Mouse (Mus musculus) heart, adult 2 months (tissue): ENCODE measurements around the gene Pxn. TPM values are rescaled to one million over a fixed set of nuclear protein-coding genes. Genes with fewer than 3 reads are reported as not detected.

Source experiments
- DNase-seq, 2 experiments: peaks; one replicate each; pipeline ENCODE4 v3.0.0; 2021
- H3K27ac ChIP-seq: fragments of 200-600 bp; 2 replicates; pipeline ENCODE4 v1.8.1; 2022
- H3K27me3 ChIP-seq: fragments of 200-500 bp; 2 replicates; pipeline ENCODE4 v1.6.1; 2012; ENCODE audit warnings: mild to moderate bottlenecking, low read length, inconsistent platforms, mixed read lengths; ENCODE audit not compliant: control insufficient read depth, insufficient read depth
- H3K36me3 ChIP-seq: fragments of 200-500 bp; 2 replicates; pipeline ENCODE4 v1.6.1; 2012; ENCODE audit warnings: low read length, inconsistent platforms; ENCODE audit not compliant: control insufficient read depth, insufficient read depth
- H3K4me1 ChIP-seq: fragments of 200-500 bp; 2 replicates; pipeline ENCODE4 v1.6.1; 2011; ENCODE audit warnings: low read length; ENCODE audit not compliant: control insufficient read depth, insufficient read depth
- H3K4me3 ChIP-seq: fragments of 200-600 bp; 2 replicates; pipeline ENCODE4 v1.8.1; 2022
- H3K79me2 ChIP-seq: fragments of 200-500 bp; replicated peaks from 2 replicates; pipeline ENCODE4 v1.6.1; 2012; ENCODE audit warnings: mild to moderate bottlenecking, inconsistent platforms, low read length, moderate library complexity, mixed read lengths; ENCODE audit not compliant: control insufficient read depth, insufficient read depth
- H3K9ac ChIP-seq: fragments of 200-500 bp; 2 replicates; pipeline ENCODE4 v1.6.1; 2012; ENCODE audit warnings: low read depth, mild to moderate bottlenecking, control low read depth, inconsistent platforms, low read length, mixed read lengths
- CTCF ChIP-seq: fragments of 200-600 bp; IDR thresholded peaks from 2 replicates; pipeline ENCODE4 v1.8.1; 2022; ENCODE audit warnings: antibody characterized with exemption, mild to moderate bottlenecking, moderate library complexity
- EP300 ChIP-seq: fragments of 200-500 bp; IDR thresholded peaks from 2 replicates; pipeline ENCODE4 v1.6.1; 2011; ENCODE audit warnings: low read depth, low read length, control low read depth; ENCODE audit not compliant: insufficient read depth
- POLR2A ChIP-seq: fragments of 200-500 bp; IDR thresholded peaks from 2 replicates; pipeline ENCODE4 v1.6.1; 2011; ENCODE audit warnings: mild to moderate bottlenecking, low read depth, low read length, control low read depth; ENCODE audit not compliant: insufficient read depth
- WGBS: fragments of 180-500 bp; shearing (Covaris S2); methylation state at CpG from one replicate; pipeline ENCODE4 v1.1.7; 2018; 5-methylcytosine and 5-hydroxymethylcytosine counted together
- intact Hi-C: fragments of 180-260 bp; cut with DNase I; formaldehyde crosslinking; loops from one replicate; pipeline ENCODE4 v1.15.1; 2025
- polyA plus RNA-seq: library from polyadenylated mRNA; depleted of rRNA; stranded (reverse); fragments of >200 nt; gene quantifications from 2 replicates; pipeline ENCODE4 v1.2.3, GENCODE M21; 2012
- total RNA-seq, 2 experiments: library from RNA; stranded (reverse); gene quantifications; 2 replicates each; pipeline ENCODE4 v1.2.3; 2021

The Pxn gene
- total and polyA plus RNA-seq, 3 experiments, result 35.9 to 51.9 (median 37.1) TPM

DNA sequence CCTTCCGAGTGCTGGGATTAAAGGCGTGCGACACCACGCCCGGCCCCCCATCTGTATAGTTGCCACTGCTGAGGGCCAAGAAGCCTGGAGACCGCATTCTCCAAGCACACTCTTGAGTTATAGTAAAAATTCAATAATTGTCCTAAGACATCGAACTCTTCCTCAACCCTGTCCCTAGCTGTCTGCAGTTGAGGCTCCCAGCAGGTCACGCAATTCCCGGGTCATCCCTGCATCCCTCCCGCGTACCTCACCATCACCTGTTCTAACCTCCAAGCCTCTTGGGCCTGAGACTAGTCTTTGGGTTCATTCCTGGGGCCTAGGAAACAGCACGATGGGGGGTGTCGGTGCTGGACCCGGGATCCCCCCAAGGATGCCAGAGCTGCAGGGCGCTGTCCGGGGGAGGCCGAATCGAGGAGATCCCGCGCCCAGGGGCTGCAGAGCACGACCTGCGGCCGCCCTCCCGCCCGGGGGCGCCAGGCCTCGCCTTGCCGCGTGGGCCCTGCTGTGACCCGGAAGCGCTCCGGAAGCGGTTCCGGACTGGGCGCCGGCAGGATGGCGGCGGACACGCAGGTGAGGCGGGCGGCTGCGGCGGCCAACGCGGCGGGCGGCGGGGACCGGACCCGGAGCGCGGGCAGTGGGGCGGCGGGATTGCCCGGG, 58.4 kb downstream of the Pxn start, which contains the start of gene Gcn1l1:
TSS of gene Gcn1l1 (plus strand) at position 518 of the 657 bp plus-strand sequence.
- intact Hi-C loops, result loop anchor here (5.0 kb wide), 1 partner anchor 67 kb away; the partner anchor contains the start of gene Rab35
- peak within 1 kb of the TSS; percentile 66 for H3K27ac ChIP-seq
- H3K4me3 ChIP-seq, result peak within 1 kb of the TSS; percentile 75
- WGBS, result 5% methylated on average over 55 of the region's 55 CpGs
- peak within 1 kb of the TSS; percentile 94 for H3K9ac ChIP-seq
- H3K27me3 ChIP-seq, result no peaks in the 10 kb centered on the region
- TF ChIP-seq EP300 (no peak), CTCF (peak; percentile 69), POLR2A (peak; percentile 43; the same call in 1 of the 2 replicates)
- peaks cover 9% of the 10 kb centered on the region; the same call in 1 of the 2 replicates for H3K36me3 ChIP-seq
- H3K4me1 ChIP-seq, result peaks cover 5% of the 10 kb centered on the region
- peaks cover 4% of the 10 kb centered on the region for H3K79me2 ChIP-seq
- peak; percentile 88 for DNase-seq

- peaks cover 4% of the 10 kb centered on the region for H3K79me2 ChIP-seq
- under 1% methylated on average over 43 of the region's 46 CpGs for WGBS
- H3K9ac ChIP-seq, result peak overlapping the region; percentile 94
- H3K4me1 ChIP-seq, result peaks cover 5% of the 10 kb centered on the region
- no peaks in the 10 kb centered on the region for H3K27me3 ChIP-seq
- peaks cover 5% of the 10 kb centered on the region; the same call in 1 of the 2 replicates for H3K36me3 ChIP-seq
- TF ChIP-seq EP300 (no peak), POLR2A (no peak), CTCF (no peak)
- H3K4me3 ChIP-seq, result peak overlapping the region; percentile 75
- intact Hi-C loops, result loop anchor here (5.0 kb wide), 1 partner anchor 67 kb away; the partner anchor contains the start of gene Rab35
- peak overlapping the region; percentile 66 for H3K27ac ChIP-seq
- no peak for DNase-seq
Measured at GRCm38 (mm10) chr5:115565403-115565802, 58.9 kb downstream of the Pxn start.

DNA sequence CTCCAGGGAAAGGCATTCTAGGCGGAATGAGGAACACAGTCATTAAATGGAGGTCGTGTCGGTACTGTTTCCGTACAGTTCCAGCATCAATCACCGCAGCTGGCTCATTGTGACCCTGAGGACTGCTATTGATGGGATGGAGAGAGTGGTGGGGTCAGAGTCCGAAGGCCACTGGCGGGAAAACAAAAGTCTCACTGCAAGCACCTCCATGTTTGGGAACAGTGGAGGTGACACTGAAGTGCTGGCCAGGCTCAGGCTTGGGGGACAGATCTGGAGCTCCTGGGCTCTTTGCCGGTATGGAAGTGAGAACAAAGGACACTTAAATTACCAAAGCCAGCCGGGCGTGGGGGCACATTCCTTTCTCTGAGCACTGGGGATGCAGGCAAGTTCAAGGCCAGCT, 62.2 kb downstream of the Pxn start:
- 46% methylated on average over 10 of the region's 10 CpGs for WGBS
- peaks cover 6% of the 10 kb centered on the region for H3K36me3 ChIP-seq
- H3K27ac ChIP-seq, result no peak overlapping the region
- intact Hi-C loops, result loop anchor here (5.0 kb wide), 1 partner anchor 64 kb away; the partner anchor contains the start of gene Rab35
- H3K4me1 ChIP-seq, result peaks cover 11% of the 10 kb centered on the region
- H3K4me3 ChIP-seq, result no peak overlapping the region
- H3K27me3 ChIP-seq, result no peaks in the 10 kb centered on the region
- no peak overlapping the region; the same call in 1 of the 2 replicates for H3K9ac ChIP-seq
- TF ChIP-seq POLR2A (no peak), CTCF (no peak), EP300 (no peak)
- no peak for DNase-seq
- peaks cover 4% of the 10 kb centered on the region for H3K79me2 ChIP-seq

DNA sequence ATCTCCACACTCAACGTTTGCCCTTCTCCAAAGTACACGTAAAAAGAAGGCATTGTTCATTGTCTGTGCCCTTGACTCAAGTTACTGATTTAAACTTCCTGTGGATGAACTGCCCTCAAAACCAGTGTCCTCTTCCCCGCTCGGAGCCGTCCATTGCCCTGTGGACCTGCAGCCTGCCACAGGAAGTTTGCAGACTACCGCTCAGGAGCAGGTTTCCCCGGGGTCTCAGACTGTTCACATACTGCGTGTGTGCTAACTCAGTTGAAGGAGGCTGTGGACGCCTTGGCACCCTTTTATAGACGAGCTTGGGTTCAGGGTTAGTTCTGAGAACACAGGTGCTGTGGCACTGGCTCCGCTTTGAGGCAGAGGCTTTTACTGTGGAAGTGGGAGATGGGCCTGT, 62.8 kb downstream of the Pxn start:
- peaks cover 4% of the 10 kb centered on the region for H3K79me2 ChIP-seq
- no peak overlapping the region for H3K27ac ChIP-seq
- intact Hi-C loops, result loop anchor here (5.0 kb wide), 1 partner anchor 63 kb away; the partner anchor contains the start of gene Rab35
- H3K4me1 ChIP-seq, result peaks cover 14% of the 10 kb centered on the region
- peaks cover 9% of the 10 kb centered on the region for H3K36me3 ChIP-seq
- no peak overlapping the region for H3K9ac ChIP-seq
- DNase-seq, result no peak
- no peak overlapping the region for H3K4me3 ChIP-seq
- no peaks in the 10 kb centered on the region for H3K27me3 ChIP-seq
- WGBS, result 49% methylated on average over 11 of the region's 11 CpGs
- TF ChIP-seq CTCF (no peak), EP300 (no peak), POLR2A (no peak)

GRCm38 (mm10) chr5:115569721-115570120, 63.2 kb downstream of the Pxn start:
- intact Hi-C loops, result loop anchor here (5.0 kb wide), 1 partner anchor 63 kb away; the partner anchor contains the start of gene Rab35
- Histone ChIP-seq H3K79me2 (peaks cover 4% of the 10 kb centered on the region), H3K9ac (no peak overlapping the region), H3K27ac (no peak overlapping the region), H3K36me3 (peaks cover 9% of the 10 kb centered on the region), H3K4me3 (no peak overlapping the region), H3K27me3 (no peaks in the 10 kb centered on the region), H3K4me1 (peaks cover 16% of the 10 kb centered on the region)
- no peak for DNase-seq
- WGBS, result 93% methylated on average over 4 of the region's 4 CpGs
- TF ChIP-seq POLR2A, result no peak
- TF ChIP-seq EP300, result no peak
- no peak for TF ChIP-seq CTCF

GRCm38 (mm10) chr5:115571086-115571485, 64.6 kb downstream of the Pxn start:
- intact Hi-C loops, result no loop called here
- Histone ChIP-seq H3K79me2 (0 out of 2 replicates have a peak, but pooled peaks cover 1% of the 10 kb centered on the region), H3K9ac (no peak overlapping the region), H3K27me3 (no peaks in the 10 kb centered on the region), H3K4me3 (no peak overlapping the region), H3K36me3 (peaks cover 12% of the 10 kb centered on the region), H3K4me1 (peaks cover 12% of the 10 kb centered on the region), H3K27ac (no peak overlapping the region)
- 87% methylated on average over 7 of the region's 7 CpGs for WGBS
- no peak for DNase-seq
- TF ChIP-seq EP300 (no peak), CTCF (no peak), POLR2A (no peak)
